ENCODE assay signal across 8 mouse cellular contexts in the genomic region with DNA sequence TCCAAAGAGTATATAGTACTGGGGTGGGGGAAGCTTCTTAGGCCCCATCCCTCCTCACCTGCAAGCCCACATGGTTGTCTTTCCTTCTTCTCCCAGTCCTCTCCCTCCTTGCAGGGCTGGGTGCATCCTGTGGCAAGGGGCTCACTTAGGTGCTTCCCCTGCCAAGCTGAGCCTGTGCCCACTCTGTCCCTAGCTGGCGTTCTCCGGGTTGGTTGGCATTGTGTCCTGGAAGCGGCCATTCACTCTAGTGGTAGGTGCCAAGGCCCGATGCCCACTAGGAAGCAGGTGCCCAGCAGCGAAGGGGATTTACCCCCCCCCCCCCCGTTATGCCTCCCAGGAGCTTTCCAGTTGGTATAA. TPM values are rescaled to one million over a fixed set of nuclear protein-coding genes. Genes with fewer than 3 reads are reported as not detected.
DNase-seq lines count a peak whose midpoint lies in the region; ATAC-seq and TF ChIP-seq lines count a peak whose summit lies in the region.

No protein-coding gene starts in this region.

- no peak for TF ChIP-seq EP300 in heart, adult 2 months (IDR thresholded peaks at IDR 0.05; ENCODE audit: insufficient read depth, low read depth, low read length)

- no peak for ATAC-seq in limb, embryonic 11.5 days (ENCODE audit: insufficient number of reproducible peaks, low FRiP score, low TSS enrichment, low read depth)
- ATAC-seq in stomach, embryonic 16.5 days (ENCODE audit: insufficient read depth, low FRiP score) = no peak

- peak overlapping the region; percentile 61; the same call in 1 of the 2 replicates for H3K9ac ChIP-seq in heart, adult 2 months (ENCODE audit: low read depth, low read length)
- H3K9ac ChIP-seq in limb, embryonic 11.5 days (ENCODE audit: low read length) = peak overlapping the region; percentile 84
- H3K9ac ChIP-seq in stomach, embryonic 16.5 days (ENCODE audit: low read length) = peak overlapping the region; percentile 88

- WGBS in heart, adult 2 months = 76% methylated on average over 6 of the region's 6 CpGs
- WGBS in limb, embryonic 11.5 days = 73% methylated on average over 6 of the region's 6 CpGs
- WGBS in stomach, embryonic 16.5 days = 79% methylated on average over 6 of the region's 6 CpGs

- no peak for TF ChIP-seq CTCF in heart, adult 2 months (IDR thresholded peaks at IDR 0.05)

- H3K4me1 ChIP-seq in heart, adult 2 months (ENCODE audit: control insufficient read depth, insufficient read depth, low read length) = no peaks in the 10 kb centered on the region
- H3K4me1 ChIP-seq in limb, embryonic 11.5 days (ENCODE audit: control insufficient read depth, insufficient read depth, low read length) = peaks cover 24% of the 10 kb centered on the region
- peaks cover 18% of the 10 kb centered on the region for H3K4me1 ChIP-seq in stomach, embryonic 16.5 days (ENCODE audit: control insufficient read depth, insufficient read depth, low read length)

- H3K27ac ChIP-seq in heart, adult 2 months = no peak overlapping the region
- H3K27ac ChIP-seq in limb, embryonic 11.5 days (replicated peaks; ENCODE audit: low read depth, low read length) = no peak overlapping the region; the same call in 1 of the 2 replicates
- no peak overlapping the region for H3K27ac ChIP-seq in stomach, embryonic 16.5 days (ENCODE audit: low read length)

- no peaks in the 10 kb centered on the region for H3K36me3 ChIP-seq in heart, adult 2 months (ENCODE audit: control insufficient read depth, insufficient read depth, low read length)
- H3K36me3 ChIP-seq in limb, embryonic 11.5 days (ENCODE audit: control insufficient read depth, insufficient read depth, low read length) = peaks cover 22% of the 10 kb centered on the region
- peaks cover 6% of the 10 kb centered on the region; the same call in 1 of the 2 replicates for H3K36me3 ChIP-seq in stomach, embryonic 16.5 days (ENCODE audit: control insufficient read depth, insufficient read depth, low read length)

- H3K9me3 ChIP-seq in limb, embryonic 11.5 days (ENCODE audit: control insufficient read depth, low read length) = no peaks in the 10 kb centered on the region
- H3K9me3 ChIP-seq in stomach, embryonic 16.5 days (replicated peaks; ENCODE audit: control insufficient read depth, low read length) = no peaks in the 10 kb centered on the region

- intact Hi-C loops in heart, adult 2 months (cut with DNase I) = no loop called here

- H3K4me2 ChIP-seq in limb, embryonic 11.5 days (ENCODE audit: low read depth, severe bottlenecking) = peak overlapping the region; percentile 96
- peak overlapping the region; percentile 97 for H3K4me2 ChIP-seq in stomach, embryonic 16.5 days (ENCODE audit: low read depth, low read length)

- no peak for TF ChIP-seq POLR2A in heart, adult 2 months (IDR thresholded peaks at IDR 0.05; ENCODE audit: insufficient read depth, low read depth, low read length)

- H3K27me3 ChIP-seq in heart, adult 2 months (ENCODE audit: control insufficient read depth, insufficient read depth, low read length) = no peaks in the 10 kb centered on the region
- no peaks in the 10 kb centered on the region for H3K27me3 ChIP-seq in limb, embryonic 11.5 days (ENCODE audit: control insufficient read depth, insufficient read depth, low read length)
- no peaks in the 10 kb centered on the region for H3K27me3 ChIP-seq in stomach, embryonic 16.5 days (ENCODE audit: control insufficient read depth, insufficient read depth, low read length)

- H3K79me2 ChIP-seq in heart, adult 2 months (replicated peaks; ENCODE audit: control insufficient read depth, insufficient read depth, low read length) = no peaks in the 10 kb centered on the region

- no peak for DNase-seq in heart, adult 2 months
- no peak for DNase-seq in heart, postnatal 4 days
- peak; percentile 31 for DNase-seq in thymus, postnatal 14 days
- no peak for DNase-seq in thymus, postnatal 0 days (ENCODE audit: low spot score)
- no peak for DNase-seq in limb, embryonic 11.5 days (ENCODE audit: low spot score)
- DNase-seq in adrenal gland, adult (ENCODE audit: inconsistent age in 2 of 2, low spot score in 1 of 2) = no peak
- no peak for DNase-seq in thymus, adult 18-20 months

- H3K4me3 ChIP-seq in heart, adult 2 months = no peak overlapping the region
- H3K4me3 ChIP-seq in limb, embryonic 11.5 days (ENCODE audit: low read depth, low read length) = peak overlapping the region; percentile 66
- peak overlapping the region; percentile 66 for H3K4me3 ChIP-seq in stomach, embryonic 16.5 days (replicated peaks; ENCODE audit: low read length)

RNA-seq across cellular contexts. Expression of gene Fam189b, which starts 1.0 kb away (rescaled TPM):
- total RNA-seq in heart, adult 2 months (2021) = 1 to 10 TPM; 3.9 to 5.1 TPM
- polyA plus RNA-seq in heart, adult 2 months (2012; rRNA removed) = 12.8 and 18.0 TPM in 2 replicates
- total RNA-seq in heart, postnatal 4 days (2021) = 1 to 10 TPM; 8.8 to 9.0 TPM
- 71.2 and 80.1 TPM in 2 replicates for polyA plus RNA-seq in thymus, postnatal 0 days (2015; fragmentation: Nextera tagmentation; extraction: Ambion mirVana)
- 24.0 and 27.1 TPM in 2 replicates for polyA plus RNA-seq in limb, embryonic 11.5 days (2014; fragmentation: Nextera tagmentation; extraction: Ambion mirVana)
- 22.0 and 23.9 TPM in 2 replicates for polyA plus RNA-seq in stomach, embryonic 16.5 days (2015; fragmentation: Nextera tagmentation; extraction: Ambion mirVana)

RNA-seq across cellular contexts. Expression of gene Scamp3, which starts 6.7 kb away (rescaled TPM):
- 10 to 100 TPM; 44.5 to 54.7 TPM for total RNA-seq in heart, adult 2 months (2021)
- polyA plus RNA-seq in heart, adult 2 months (2012; rRNA removed) = 96.7 and 108 TPM in 2 replicates
- total RNA-seq in heart, postnatal 4 days (2021) = 10 to 100 TPM; 46.7 to 47.3 TPM
- polyA plus RNA-seq in thymus, postnatal 0 days (2015; fragmentation: Nextera tagmentation; extraction: Ambion mirVana) = 130 and 131 TPM in 2 replicates
- polyA plus RNA-seq in limb, embryonic 11.5 days (2014; fragmentation: Nextera tagmentation; extraction: Ambion mirVana) = 107 and 110 TPM in 2 replicates
- polyA plus RNA-seq in stomach, embryonic 16.5 days (2015; fragmentation: Nextera tagmentation; extraction: Ambion mirVana) = 104 and 113 TPM in 2 replicates

RNA-seq across cellular contexts. Expression of gene Gba, which starts 18.8 kb away (rescaled TPM):
- total RNA-seq in heart, adult 2 months (2021) = 10 to 100 TPM; 19.9 to 20.4 TPM
- 26.3 and 39.2 TPM in 2 replicates for polyA plus RNA-seq in heart, adult 2 months (2012; rRNA removed)
- 10 to 100 TPM; 19.7 to 21.8 TPM for total RNA-seq in heart, postnatal 4 days (2021)
- 51.3 and 51.8 TPM in 2 replicates for polyA plus RNA-seq in thymus, postnatal 0 days (2015; fragmentation: Nextera tagmentation; extraction: Ambion mirVana)
- 30.7 and 33.1 TPM in 2 replicates for polyA plus RNA-seq in limb, embryonic 11.5 days (2014; fragmentation: Nextera tagmentation; extraction: Ambion mirVana)
- 55.4 and 63.9 TPM in 2 replicates for polyA plus RNA-seq in stomach, embryonic 16.5 days (2015; fragmentation: Nextera tagmentation; extraction: Ambion mirVana)

RNA-seq across cellular contexts. Expression of gene Clk2, which starts 19.3 kb away (rescaled TPM):
- total RNA-seq in heart, adult 2 months (2021) = 10 to 100 TPM; 15.4 to 18.9 TPM
- polyA plus RNA-seq in heart, adult 2 months (2012; rRNA removed) = 26.5 and 40.4 TPM in 2 replicates
- total RNA-seq in heart, postnatal 4 days (2021) = 10 to 100 TPM; 30.3 to 32.1 TPM
- polyA plus RNA-seq in thymus, postnatal 0 days (2015; fragmentation: Nextera tagmentation; extraction: Ambion mirVana) = 18.1 and 22.3 TPM in 2 replicates
- polyA plus RNA-seq in limb, embryonic 11.5 days (2014; fragmentation: Nextera tagmentation; extraction: Ambion mirVana) = 34.8 and 35.2 TPM in 2 replicates
- 18.9 and 19.1 TPM in 2 replicates for polyA plus RNA-seq in stomach, embryonic 16.5 days (2015; fragmentation: Nextera tagmentation; extraction: Ambion mirVana)

RNA-seq across cellular contexts. Expression of gene Hcn3, which starts 23.9 kb away (rescaled TPM):
- under 1 TPM in 1 of 2 experiments, not detected in 1; 0.25 TPM for total RNA-seq in heart, adult 2 months (2021)
- polyA plus RNA-seq in heart, adult 2 months (2012; rRNA removed) = 0.26 and 0.29 TPM in 2 replicates
- total RNA-seq in heart, postnatal 4 days (2021) = 1 to 10 TPM in 1 of 2 experiments, under 1 TPM in 1; 0.86 to 1.1 TPM
- 1.4 and 1.9 TPM in 2 replicates for polyA plus RNA-seq in thymus, postnatal 0 days (2015; fragmentation: Nextera tagmentation; extraction: Ambion mirVana)
- 1.0 and 1.1 TPM in 2 replicates for polyA plus RNA-seq in limb, embryonic 11.5 days (2014; fragmentation: Nextera tagmentation; extraction: Ambion mirVana)
- polyA plus RNA-seq in stomach, embryonic 16.5 days (2015; fragmentation: Nextera tagmentation; extraction: Ambion mirVana) = 1.7 and 1.8 TPM in 2 replicates
